Mouse (Mus musculus) liver, embryonic 14.5 days (tissue): ENCODE measurements at regions not wholly inside any gene's neighbourhood (a gene's known extent, or its start where the extent isn't known, plus 50 kb on each side); places are given as distances from the start of the nearest gene placed in this dataset.

Experiments
- ATAC-seq: fragments of 200-750 bp; cut with Nextera tagmentation; 2 replicates; pipeline ENCODE4 v1.8.0; 2017; ENCODE audit warnings: moderate number of reproducible peaks, mild to moderate bottlenecking, moderate library complexity; ENCODE audit not compliant: insufficient read depth
- DNase-seq, 3 experiments: peaks; one replicate each; pipeline ENCODE4 v3.0.0-alpha.2; 2012 to 2013; ENCODE audit warnings: low read depth in 3 of 3, low spot score in 3 of 3
- H3K27ac ChIP-seq: fragments of 300-500 bp; sonication (generic); 2 replicates; pipeline ENCODE4 v1.5.1; 2014; ENCODE audit warnings: moderate library complexity, mild to moderate bottlenecking, control low read depth, inconsistent platforms
- H3K27me3 ChIP-seq: fragments of 300-500 bp; sonication (generic); 2 replicates; pipeline ENCODE4 v1.6.1; 2014; ENCODE audit warnings: mild to moderate bottlenecking, low read length, moderate library complexity; ENCODE audit not compliant: control insufficient read depth, insufficient read depth
- H3K36me3 ChIP-seq: fragments of 300-500 bp; sonication (generic); replicated peaks from 2 replicates; pipeline ENCODE4 v1.6.1; 2014; ENCODE audit warnings: low read depth; ENCODE audit not compliant: control insufficient read depth, insufficient read depth
- H3K4me1 ChIP-seq, 2 experiments: fragments of 200-500 bp in 1 of 2; fragments of 300-500 bp in 1 of 2; sonication (generic) in 1 of 2; replicated peaks; 2 replicates each; pipeline ENCODE4 v1.6.1; 2012 to 2014; ENCODE audit warnings: antibody characterized with exemption in 1 of 2, inconsistent platforms in 1 of 2, low read length in 1 of 2; ENCODE audit not compliant: control insufficient read depth in 2 of 2, insufficient read depth in 2 of 2
- H3K4me2 ChIP-seq: fragments of 300-500 bp; sonication (generic); 2 replicates; pipeline ENCODE4 v1.6.1; 2014; ENCODE audit warnings: low read depth, mild to moderate bottlenecking, control low read depth, moderate library complexity
- H3K4me3 ChIP-seq, 2 experiments: fragments of 200-500 bp in 1 of 2; fragments of 300-500 bp in 1 of 2; sonication (generic) in 1 of 2; 2 replicates each; pipeline ENCODE4 v1.5.1; 2012 to 2014; ENCODE audit warnings: low read depth in 2 of 2, low read length in 2 of 2, mild to moderate bottlenecking in 2 of 2, control low read depth in 1 of 2, inconsistent platforms in 1 of 2, moderate library complexity in 1 of 2; ENCODE audit not compliant: insufficient read depth in 1 of 2
- H3K9ac ChIP-seq: fragments of 300-500 bp; sonication (generic); replicated peaks from 2 replicates; pipeline ENCODE4 v1.6.1; 2014; ENCODE audit warnings: mild to moderate bottlenecking, control low read depth, moderate library complexity
- H3K9me3 ChIP-seq: fragments of 300-500 bp; sonication (generic); 2 replicates; pipeline ENCODE4 v1.6.1; 2016; ENCODE audit warnings: low read length, mixed read lengths; ENCODE audit not compliant: control insufficient read depth
- CTCF ChIP-seq: IDR thresholded peaks from 2 replicates; pipeline ENCODE4 v1.5.1; 2016; ENCODE audit warnings: antibody characterized with exemption, low read depth, control low read depth
- EP300 ChIP-seq: IDR thresholded peaks from 2 replicates; pipeline ENCODE4 v1.6.1; 2016; ENCODE audit warnings: antibody characterized with exemption, low read depth
- WGBS: fragments of 180-500 bp; shearing (Covaris S2); extraction: QIAGEN DNeasy Blood & Tissue Kit; methylation state at CpG from one replicate; pipeline ENCODE4 v1.1.7; 2014; ENCODE audit not compliant: insufficient replicate concordance; 5-methylcytosine and 5-hydroxymethylcytosine counted together

GRCm38 (mm10) chr5:45286454-45286853, 163.6 kb downstream of the Qdpr start:
- Histone ChIP-seq H3K4me2 (no peak overlapping the region), H3K9me3 (no peaks in the 10 kb centered on the region), H3K4me1 (no peaks in the 10 kb centered on the region), H3K36me3 (no peaks in the 10 kb centered on the region), H3K9ac (no peak overlapping the region), H3K4me3 (no peak overlapping the region), H3K27ac (no peak overlapping the region), H3K27me3 (no peaks in the 10 kb centered on the region)
- no peak for ATAC-seq
- TF ChIP-seq EP300 (no peak), CTCF (no peak)
- 62% methylated on average over 8 of the region's 8 CpGs for WGBS
- DNase-seq = no peak

GRCm38 (mm10) chr5:45284680-45285079, 165.4 kb downstream of the Qdpr start:
- H3K36me3 ChIP-seq = no peaks in the 10 kb centered on the region
- no peak overlapping the region for H3K9ac ChIP-seq
- DNase-seq (no peak), ATAC-seq (no peak)
- no peak for TF ChIP-seq EP300
- TF ChIP-seq CTCF = no peak
- H3K27me3 ChIP-seq = no peaks in the 10 kb centered on the region
- H3K4me3 ChIP-seq = no peak overlapping the region
- no peaks in the 10 kb centered on the region for H3K4me1 ChIP-seq
- no peak overlapping the region for H3K27ac ChIP-seq
- no peak overlapping the region for H3K4me2 ChIP-seq
- no peaks in the 10 kb centered on the region for H3K9me3 ChIP-seq

GRCm38 (mm10) chr5:45283908-45284415, 166.1 kb downstream of the Qdpr start:
- WGBS = 24% methylated on average over 2 of the region's 2 CpGs
- ATAC-seq (no peak), DNase-seq (no peak)
- no peaks in the 10 kb centered on the region for H3K27me3 ChIP-seq
- H3K36me3 ChIP-seq = no peaks in the 10 kb centered on the region
- no peak overlapping the region for H3K27ac ChIP-seq
- no peaks in the 10 kb centered on the region for H3K9me3 ChIP-seq
- no peak overlapping the region for H3K9ac ChIP-seq
- no peak for TF ChIP-seq CTCF
- TF ChIP-seq EP300 = no peak
- H3K4me2 ChIP-seq = no peak overlapping the region
- no peaks in the 10 kb centered on the region for H3K4me1 ChIP-seq
- no peak overlapping the region for H3K4me3 ChIP-seq

GRCm38 (mm10) chr5:45282207-45282930, 167.7 kb downstream of the Qdpr start:
- DNase-seq = no peak
- no peak overlapping the region for H3K27ac ChIP-seq
- no peaks in the 10 kb centered on the region for H3K9me3 ChIP-seq
- no peaks in the 10 kb centered on the region for H3K36me3 ChIP-seq
- 45% methylated on average over 9 of the region's 9 CpGs for WGBS
- no peak overlapping the region for H3K9ac ChIP-seq
- TF ChIP-seq EP300 (no peak), CTCF (no peak)
- no peak for ATAC-seq
- no peak overlapping the region for H3K4me3 ChIP-seq
- H3K4me1 ChIP-seq = no peaks in the 10 kb centered on the region
- H3K4me2 ChIP-seq = no peak overlapping the region
- H3K27me3 ChIP-seq = no peaks in the 10 kb centered on the region

- Histone ChIP-seq H3K9ac (no peak overlapping the region), H3K36me3 (no peaks in the 10 kb centered on the region), H3K27me3 (no peaks in the 10 kb centered on the region), H3K27ac (no peak overlapping the region), H3K9me3 (no peaks in the 10 kb centered on the region), H3K4me2 (no peak overlapping the region), H3K4me1 (no peaks in the 10 kb centered on the region), H3K4me3 (no peak overlapping the region)
- WGBS = 2% methylated on average over 9 of the region's 9 CpGs
- peak in 1 of 3 experiments; percentile 1 for DNase-seq
- TF ChIP-seq CTCF (peak; percentile 47), EP300 (no peak)
- no peak for ATAC-seq
Measured at GRCm38 (mm10) chr5:45278571-45278970, 171.5 kb downstream of the Qdpr start.
